ENCODE assay signal across 8 mouse cellular contexts in the genomic region with DNA sequence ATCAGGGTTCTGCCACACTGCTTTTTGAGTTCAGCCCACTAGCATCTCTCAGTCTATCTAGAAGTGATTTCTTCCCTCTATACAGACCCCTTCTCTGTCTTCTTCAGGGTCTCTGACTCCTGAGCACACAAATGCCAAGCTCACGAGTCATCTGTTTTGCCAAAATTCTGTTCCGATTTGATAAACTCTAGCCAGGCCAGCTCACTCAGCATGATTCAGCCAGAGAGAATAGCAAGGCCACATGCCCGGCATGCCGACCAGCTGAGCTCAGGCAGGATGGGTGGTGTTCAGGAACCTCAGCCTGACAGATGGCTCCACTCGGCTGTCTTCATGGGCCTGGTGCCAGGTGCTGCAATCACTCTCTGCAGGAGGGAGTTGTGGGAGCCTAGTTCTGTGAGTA.
DNase-seq lines count a peak whose midpoint lies in the region; ATAC-seq and TF ChIP-seq lines count a peak whose summit lies in the region.

No protein-coding gene starts in this region.

- ATAC-seq in hindbrain, embryonic 14.5 days (ENCODE audit: low FRiP score), result peak; percentile 66; the same call in 1 of the 2 replicates
- peak; percentile 79 for ATAC-seq in megakaryocyte-erythroid progenitor cell, adult 5-6 weeks (replicated peaks; ENCODE audit: low FRiP score, low TSS enrichment, poor library complexity, severe bottlenecking)

- H3K36me3 ChIP-seq in hindbrain, embryonic 14.5 days (replicated peaks; ENCODE audit: control insufficient read depth, insufficient read depth), result no peaks in the 10 kb centered on the region
- no peaks in the 10 kb centered on the region for H3K36me3 ChIP-seq in small intestine, adult 2 months (ENCODE audit: control insufficient read depth, insufficient read depth, low read length)

- peak; percentile 62 for DNase-seq in adipocyte (ENCODE audit: low spot score)
- peak; percentile 94 to 96 for DNase-seq in cerebellum, postnatal 10 days
- peak; percentile 84 for DNase-seq in gastrocnemius, adult 18-20 months (ENCODE audit: low spot score)
- peak; percentile 67 for DNase-seq in hindbrain, embryonic 14.5 days (ENCODE audit: low spot score)
- DNase-seq in layer of hippocampus, postnatal 14 days (ENCODE audit: low spot score in 2 of 2), result peak; percentile 82 to 88
- no peak for DNase-seq in c-Kit-positive CD71-positive TER-119-positive erythroid progenitor cells, embryonic 14.5 days (ENCODE audit: low spot score)

- H3K4me2 ChIP-seq in hindbrain, embryonic 14.5 days (replicated peaks), result no peak overlapping the region

- no peaks in the 10 kb centered on the region for H3K9me3 ChIP-seq in hindbrain, embryonic 14.5 days (ENCODE audit: control insufficient read depth, low read length)

- H3K4me1 ChIP-seq in hindbrain, embryonic 14.5 days (replicated peaks; ENCODE audit: control insufficient read depth, insufficient read depth, low read length), result 0 out of 2 replicates have a peak, but pooled peaks cover 6% of the 10 kb centered on the region
- H3K4me1 ChIP-seq in small intestine, adult 2 months (ENCODE audit: control insufficient read depth, insufficient read depth, insufficient read length, low read length), result peaks cover 9% of the 10 kb centered on the region; the same call in 1 of the 2 replicates

- 20% methylated on average over 5 of the region's 5 CpGs for WGBS in hindbrain, embryonic 14.5 days
- 10% methylated on average over 5 of the region's 5 CpGs for WGBS in small intestine, adult 2 months

- no peak overlapping the region for H3K4me3 ChIP-seq in hindbrain, embryonic 14.5 days (replicated peaks; ENCODE audit: low read length)
- no peak overlapping the region for H3K4me3 ChIP-seq in small intestine, adult 2 months (ENCODE audit: low read depth, low read length)

- H3K27me3 ChIP-seq in hindbrain, embryonic 14.5 days (ENCODE audit: control insufficient read depth, insufficient read depth, low read length), result no peaks in the 10 kb centered on the region
- H3K27me3 ChIP-seq in small intestine, adult 2 months (ENCODE audit: control insufficient read depth, insufficient read depth, low read length), result no peaks in the 10 kb centered on the region

- H3K9ac ChIP-seq in hindbrain, embryonic 14.5 days, result no peak overlapping the region

- H3K27ac ChIP-seq in hindbrain, embryonic 14.5 days, result no peak overlapping the region
- 0 out of 2 replicates have a peak overlapping the region, but pooled peaks have one; percentile 17 for H3K27ac ChIP-seq in small intestine, adult 2 months (ENCODE audit: insufficient read depth, low read depth, low read length)

- TF ChIP-seq POLR2A in small intestine, adult 2 months (IDR thresholded peaks at IDR 0.05; ENCODE audit: low read depth, low read length), result no peak

- TF ChIP-seq CTCF in small intestine, adult 2 months (IDR thresholded peaks at IDR 0.05; ENCODE audit: extremely low read depth, insufficient read length, insufficient replicate concordance, low read depth, low read length), result no peak
